Mouse (Mus musculus): ENCODE measurements around the gene Nedd4. TPM values are rescaled to one million over a fixed set of nuclear protein-coding genes. Genes with fewer than 3 reads are reported as not detected.
A peak's percentile ranks its signal among the peaks of the same experiment; 100 is the strongest.

The Nedd4 gene
- 90.0 and 90.8 TPM in 2 replicates for polyA plus RNA-seq (2015; fragmentation: Nextera tagmentation; extraction: Ambion mirVana)

DNA sequence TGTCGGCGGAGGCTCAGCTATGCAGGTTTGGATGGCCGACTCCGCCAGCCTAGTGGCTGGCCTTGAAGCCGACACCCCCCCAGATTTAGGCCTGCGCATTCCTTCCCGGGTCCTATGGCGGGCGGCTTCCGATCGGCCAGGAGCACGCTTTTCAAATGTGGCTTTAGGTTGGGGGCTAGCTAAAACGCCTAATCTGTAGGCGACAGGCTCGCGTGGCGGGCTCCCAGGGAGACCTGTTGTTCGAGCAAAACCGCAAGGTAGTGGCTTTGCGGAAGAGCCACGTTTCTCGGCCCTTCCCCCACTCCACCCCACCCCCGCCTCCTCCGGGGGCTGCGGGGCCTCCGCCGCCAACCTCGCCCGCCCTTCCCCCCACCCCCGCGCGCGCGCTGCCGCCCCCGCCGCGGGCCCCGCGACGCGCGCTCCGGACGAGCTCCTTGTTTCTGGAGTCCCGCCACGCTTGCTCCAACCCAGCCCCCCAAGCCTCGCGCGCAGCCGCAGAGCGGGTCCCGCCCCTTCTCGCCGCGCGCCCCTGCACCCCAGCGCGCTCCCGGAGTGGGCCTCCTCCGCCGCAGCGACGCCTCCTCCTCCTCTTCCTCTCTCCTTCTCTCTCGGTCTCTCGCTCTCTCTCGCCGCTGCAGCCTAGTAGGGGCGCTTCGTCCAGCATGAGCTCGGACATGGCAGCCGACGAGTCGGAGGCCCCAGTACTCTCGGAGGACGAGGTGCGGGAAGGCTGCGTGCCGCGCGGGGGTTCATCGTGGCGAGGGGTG, at the start of gene Nedd4:
Gene Nedd4, plus strand, starts transcription at position 452 of the 767 bp plus-strand sequence.
- Histone ChIP-seq H3K9ac (peak within 1 kb of the TSS; percentile 93), H3K9me3 (replicated peaks) (no peaks in the 10 kb centered on the region), H3K27ac (replicated peaks) (peak within 1 kb of the TSS; percentile 94), H3K4me1 (replicated peaks) (peaks cover 67% of the 10 kb centered on the region), H3K4me2 (peak within 1 kb of the TSS; percentile 93), H3K27me3 (no peaks in the 10 kb centered on the region), H3K36me3 (replicated peaks) (peaks cover 33% of the 10 kb centered on the region), H3K4me3 (replicated peaks) (peak within 1 kb of the TSS; percentile 93)
- 1% methylated on average over 77 of the region's 83 CpGs for WGBS (ENCODE audit: insufficient replicate concordance)
- peak; percentile 92 for ATAC-seq (ENCODE audit: insufficient read depth)

- no peaks in the 10 kb centered on the region for H3K9me3 ChIP-seq (replicated peaks)
- H3K4me3 ChIP-seq (replicated peaks), result no peak overlapping the region
- H3K36me3 ChIP-seq (replicated peaks), result peaks cover 29% of the 10 kb centered on the region
- no peak overlapping the region for H3K4me2 ChIP-seq
- no peaks in the 10 kb centered on the region for H3K27me3 ChIP-seq
- H3K4me1 ChIP-seq (replicated peaks), result no peaks in the 10 kb centered on the region
- WGBS (ENCODE audit: insufficient replicate concordance), result 87% methylated on average over 2 of the region's 2 CpGs
- H3K27ac ChIP-seq (replicated peaks), result no peak overlapping the region
- H3K9ac ChIP-seq, result no peak overlapping the region
- no peak for ATAC-seq (ENCODE audit: insufficient read depth)
Observed at GRCm38 (mm10) chr9:72613884-72614283, 48.3 kb upstream of the Nedd4 start.

- H3K27ac ChIP-seq (replicated peaks), result no peak overlapping the region
- H3K36me3 ChIP-seq (replicated peaks), result peaks cover 38% of the 10 kb centered on the region
- H3K4me1 ChIP-seq (replicated peaks), result no peaks in the 10 kb centered on the region
- H3K4me2 ChIP-seq, result no peak overlapping the region
- no peak for ATAC-seq (ENCODE audit: insufficient read depth)
- no peaks in the 10 kb centered on the region for H3K27me3 ChIP-seq
- no peak overlapping the region for H3K4me3 ChIP-seq (replicated peaks)
- no peak overlapping the region for H3K9ac ChIP-seq
- WGBS (ENCODE audit: insufficient replicate concordance), result 82% methylated on average over 6 of the region's 6 CpGs
- H3K9me3 ChIP-seq (replicated peaks), result no peaks in the 10 kb centered on the region
Observed at GRCm38 (mm10) chr9:72614786-72615480, 47.2 kb upstream of the Nedd4 start.

DNA sequence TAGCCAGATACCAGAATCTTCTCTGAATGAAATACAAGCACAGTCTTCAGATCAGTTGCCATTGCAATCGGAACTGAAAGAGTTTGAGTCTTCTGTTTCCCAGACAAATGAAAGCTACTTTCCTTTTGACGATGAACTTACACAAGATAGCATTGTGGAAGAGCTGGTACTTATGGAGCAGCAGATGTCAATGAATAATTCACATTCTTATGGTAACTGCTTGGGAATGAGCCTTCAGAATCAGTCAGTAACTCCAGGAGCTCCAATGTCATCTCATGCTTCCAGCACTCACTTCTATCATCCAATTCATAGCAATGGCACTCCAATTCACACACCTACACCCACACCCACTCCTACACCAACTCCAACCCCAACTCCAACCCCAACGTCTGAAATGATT, 44.1 kb upstream of the Nedd4 start:
- 76% methylated on average over 3 of the region's 3 CpGs for WGBS (ENCODE audit: insufficient replicate concordance)
- H3K27me3 ChIP-seq, result no peaks in the 10 kb centered on the region
- no peak overlapping the region for H3K9ac ChIP-seq
- no peak overlapping the region for H3K4me2 ChIP-seq
- no peak overlapping the region for H3K4me3 ChIP-seq (replicated peaks)
- H3K27ac ChIP-seq (replicated peaks), result no peak overlapping the region
- peaks cover 31% of the 10 kb centered on the region for H3K36me3 ChIP-seq (replicated peaks)
- ATAC-seq (ENCODE audit: insufficient read depth), result no peak
- H3K9me3 ChIP-seq (replicated peaks), result no peaks in the 10 kb centered on the region
- no peaks in the 10 kb centered on the region for H3K4me1 ChIP-seq (replicated peaks)

GRCm38 (mm10) chr9:72623605-72624004, 38.5 kb upstream of the Nedd4 start:
- 0 out of 2 replicates have a peak, but pooled peaks cover 9% of the 10 kb centered on the region for H3K36me3 ChIP-seq (replicated peaks)
- no peak overlapping the region for H3K4me3 ChIP-seq (replicated peaks)
- 60% methylated on average over 1 of the region's 1 CpGs for WGBS (ENCODE audit: insufficient replicate concordance)
- no peak for ATAC-seq (ENCODE audit: insufficient read depth)
- no peak overlapping the region for H3K4me2 ChIP-seq
- H3K27ac ChIP-seq (replicated peaks), result no peak overlapping the region
- no peak overlapping the region for H3K9ac ChIP-seq
- no peaks in the 10 kb centered on the region for H3K27me3 ChIP-seq
- H3K9me3 ChIP-seq (replicated peaks), result no peaks in the 10 kb centered on the region
- no peaks in the 10 kb centered on the region for H3K4me1 ChIP-seq (replicated peaks)

GRCm38 (mm10) chr9:72627598-72627997, 34.5 kb upstream of the Nedd4 start:
- no peak for ATAC-seq (ENCODE audit: insufficient read depth)
- Histone ChIP-seq H3K9ac (no peak overlapping the region), H3K27ac (replicated peaks) (no peak overlapping the region), H3K27me3 (no peaks in the 10 kb centered on the region), H3K4me1 (replicated peaks) (no peaks in the 10 kb centered on the region), H3K9me3 (replicated peaks) (no peaks in the 10 kb centered on the region), H3K36me3 (replicated peaks) (no peaks in the 10 kb centered on the region), H3K4me2 (no peak overlapping the region), H3K4me3 (replicated peaks) (no peak overlapping the region)
- WGBS (ENCODE audit: insufficient replicate concordance), result 65% methylated on average over 1 of the region's 1 CpGs

- Histone ChIP-seq H3K36me3 (replicated peaks) (no peaks in the 10 kb centered on the region), H3K27me3 (no peaks in the 10 kb centered on the region), H3K27ac (replicated peaks) (no peak overlapping the region), H3K9me3 (replicated peaks) (no peaks in the 10 kb centered on the region), H3K4me2 (no peak overlapping the region), H3K4me3 (replicated peaks) (no peak overlapping the region), H3K4me1 (replicated peaks) (no peaks in the 10 kb centered on the region), H3K9ac (no peak overlapping the region)
- 13% methylated on average over 2 of the region's 2 CpGs for WGBS (ENCODE audit: insufficient replicate concordance)
- ATAC-seq (ENCODE audit: insufficient read depth), result no peak
Observed at GRCm38 (mm10) chr9:72628591-72628990, 33.6 kb upstream of the Nedd4 start.

GRCm38 (mm10) chr9:72632198-72632597, 29.9 kb upstream of the Nedd4 start:
- Histone ChIP-seq H3K4me1 (replicated peaks) (no peaks in the 10 kb centered on the region), H3K36me3 (replicated peaks) (no peaks in the 10 kb centered on the region), H3K9ac (no peak overlapping the region), H3K9me3 (replicated peaks) (no peaks in the 10 kb centered on the region), H3K27me3 (no peaks in the 10 kb centered on the region), H3K4me3 (replicated peaks) (no peak overlapping the region), H3K4me2 (no peak overlapping the region), H3K27ac (replicated peaks) (no peak overlapping the region)
- 3% methylated on average over 1 of the region's 1 CpGs for WGBS (ENCODE audit: insufficient replicate concordance)
- no peak for ATAC-seq (ENCODE audit: insufficient read depth)

DNA sequence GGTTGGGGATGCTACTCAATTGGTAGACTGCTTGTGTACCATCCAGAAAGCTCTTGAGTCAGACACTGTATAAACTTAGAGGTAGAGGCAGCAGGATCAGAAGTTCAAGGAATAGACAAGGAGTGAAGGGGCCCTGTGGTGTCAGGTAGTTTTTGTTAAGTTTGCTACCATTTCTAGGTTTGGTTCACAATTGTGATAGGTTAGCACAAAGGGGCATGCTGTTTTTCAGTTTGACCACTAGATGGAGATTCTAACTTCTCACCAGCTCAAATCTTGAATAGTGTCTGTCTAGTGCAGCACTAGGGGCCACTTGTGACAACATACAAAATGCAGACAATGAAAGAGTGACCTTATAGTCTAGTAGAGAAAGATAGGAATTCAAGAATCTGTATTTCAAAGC, 27.0 kb upstream of the Nedd4 start:
- Histone ChIP-seq H3K4me3 (replicated peaks) (no peak overlapping the region), H3K4me1 (replicated peaks) (peaks cover 13% of the 10 kb centered on the region), H3K27ac (replicated peaks) (no peak overlapping the region), H3K9me3 (replicated peaks) (no peaks in the 10 kb centered on the region), H3K36me3 (replicated peaks) (no peaks in the 10 kb centered on the region), H3K4me2 (no peak overlapping the region), H3K9ac (no peak overlapping the region), H3K27me3 (no peaks in the 10 kb centered on the region)
- no peak for ATAC-seq (ENCODE audit: insufficient read depth)

GRCm38 (mm10) chr9:72636547-72636946, 25.6 kb upstream of the Nedd4 start:
- no peak for ATAC-seq (ENCODE audit: insufficient read depth)
- H3K4me2 ChIP-seq, result no peak overlapping the region
- no peaks in the 10 kb centered on the region for H3K36me3 ChIP-seq (replicated peaks)
- no peaks in the 10 kb centered on the region for H3K27me3 ChIP-seq
- H3K4me1 ChIP-seq (replicated peaks), result peaks cover 27% of the 10 kb centered on the region
- 67% methylated on average over 7 of the region's 7 CpGs for WGBS (ENCODE audit: insufficient replicate concordance)
- no peak overlapping the region for H3K9ac ChIP-seq
- H3K27ac ChIP-seq (replicated peaks), result no peak overlapping the region
- H3K4me3 ChIP-seq (replicated peaks), result no peak overlapping the region
- no peaks in the 10 kb centered on the region for H3K9me3 ChIP-seq (replicated peaks)

GRCm38 (mm10) chr9:72637243-72637642, 24.9 kb upstream of the Nedd4 start:
- ATAC-seq (ENCODE audit: insufficient read depth), result no peak
- Histone ChIP-seq H3K4me2 (no peak overlapping the region), H3K27me3 (no peaks in the 10 kb centered on the region), H3K36me3 (replicated peaks) (no peaks in the 10 kb centered on the region), H3K27ac (replicated peaks) (no peak overlapping the region), H3K4me3 (replicated peaks) (no peak overlapping the region), H3K9me3 (replicated peaks) (no peaks in the 10 kb centered on the region), H3K4me1 (replicated peaks) (peaks cover 27% of the 10 kb centered on the region), H3K9ac (no peak overlapping the region)
- WGBS (ENCODE audit: insufficient replicate concordance), result 77% methylated on average over 8 of the region's 8 CpGs

Measured in liver, embryonic 15.5 days (tissue).